Mouse (Mus musculus) G1E-ER4 (cell line): Measurements from ENCODE around the gene Itgb3. TPM values are rescaled to one million over a fixed set of nuclear protein-coding genes. Genes with fewer than 3 reads are reported as not detected.

ENCODE experiments used
- GATA1 ChIP-seq: IDR thresholded peaks from one replicate; pipeline ENCODE4 v1.8.0; 2012; ENCODE audit warnings: low read length, inconsistent platforms
- polyA plus RNA-seq: library from polyadenylated mRNA; stranded (reverse); fragments of >175 nt; gene quantifications from 2 replicates; pipeline ENCODE4 v1.2.3, GENCODE M21; 2012

The Itgb3 gene
- polyA plus RNA-seq, 1 experiment = 0.39 TPM

DNA sequence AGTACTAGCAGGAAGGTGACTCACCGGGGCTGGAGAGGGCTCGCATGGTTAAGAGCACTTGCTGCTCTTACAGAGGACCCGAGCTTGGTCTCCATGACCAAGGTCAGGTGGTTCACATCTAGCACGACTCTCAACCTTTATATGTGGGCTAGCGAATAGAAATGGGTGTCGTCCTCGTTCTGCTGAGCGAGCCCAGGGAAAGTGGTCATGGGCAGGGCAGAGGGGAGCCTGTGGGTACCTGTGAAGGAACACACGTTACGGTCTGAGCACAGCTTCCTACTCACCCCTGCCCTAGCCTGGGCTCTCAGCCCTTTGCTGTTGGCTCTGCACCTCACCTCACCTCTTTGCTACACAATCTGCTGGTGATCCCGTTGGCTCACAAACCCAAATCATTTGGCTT lies 54.8 kb downstream of the Itgb3 start:
- no peak for TF ChIP-seq GATA1

DNA sequence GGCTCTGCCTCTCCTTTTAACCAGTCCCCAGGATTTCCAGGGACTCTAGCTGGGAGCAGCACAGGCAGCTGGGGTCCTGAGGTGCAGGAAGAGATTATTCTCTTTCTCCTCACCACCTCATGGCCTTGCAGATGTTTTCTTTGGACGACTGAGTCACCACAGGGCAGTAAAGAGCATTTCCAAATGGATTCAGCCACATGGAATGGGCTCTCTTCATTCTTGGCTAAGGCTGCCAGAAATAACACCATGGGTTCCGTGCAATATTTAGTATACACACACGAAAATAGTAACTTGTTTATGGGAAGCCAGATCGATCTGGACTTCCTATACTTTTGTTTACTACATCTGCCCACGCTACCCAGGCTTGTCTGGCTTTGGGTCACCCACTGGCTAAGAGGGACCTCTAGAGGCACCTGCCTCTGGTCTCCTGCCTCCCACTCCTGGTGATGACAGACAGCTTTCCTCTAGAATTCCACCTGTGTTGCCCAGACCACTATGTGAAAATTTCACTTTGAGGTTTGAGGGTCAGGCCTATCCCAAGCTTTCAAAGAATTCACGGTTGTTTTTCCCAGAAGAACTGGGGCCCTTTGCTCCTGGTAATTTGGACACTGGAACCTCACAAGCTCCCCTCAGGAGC lies 55.6 kb downstream of the Itgb3 start:
- no peak for TF ChIP-seq GATA1

DNA sequence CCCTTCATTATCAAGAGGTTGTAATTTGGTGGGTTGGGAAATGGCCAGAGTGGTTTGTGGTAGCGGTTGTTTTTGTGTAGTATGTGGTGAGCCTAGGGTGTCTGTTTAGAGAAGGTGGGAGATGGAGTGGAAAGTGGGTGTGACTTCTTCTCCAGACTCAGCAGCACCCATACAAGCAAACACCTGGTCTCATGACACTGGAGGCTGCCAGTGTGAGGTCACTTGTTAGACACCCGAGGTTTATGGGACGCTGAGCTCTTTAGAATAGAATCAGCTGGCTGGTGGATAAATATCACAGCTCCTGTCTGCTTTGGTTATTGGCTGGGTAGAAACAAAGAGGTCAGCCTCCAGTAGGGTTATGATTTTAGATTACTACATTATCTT lies 56.1 kb downstream of the Itgb3 start:
- TF ChIP-seq GATA1 = no peak

DNA sequence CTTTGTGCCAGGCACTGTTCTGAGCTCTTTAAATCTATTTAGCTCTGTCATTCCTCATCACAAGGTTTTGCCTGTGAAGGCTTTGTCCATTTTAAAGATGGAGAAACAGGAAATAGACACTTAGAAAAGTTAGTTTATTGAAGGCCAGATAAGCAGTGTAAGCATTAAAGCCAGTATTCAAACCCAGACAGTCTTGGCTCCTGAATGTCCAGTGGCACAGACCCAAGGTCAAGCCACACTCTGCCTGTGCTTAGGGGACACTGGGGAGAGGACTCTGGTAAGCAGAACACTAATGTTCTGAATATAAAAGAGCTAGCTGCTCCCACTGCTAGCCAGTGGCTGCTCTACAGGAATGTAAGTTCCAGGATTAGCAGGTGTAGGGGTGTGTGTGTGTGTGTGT lies 56.6 kb downstream of the Itgb3 start:
- TF ChIP-seq GATA1 = no peak

DNA sequence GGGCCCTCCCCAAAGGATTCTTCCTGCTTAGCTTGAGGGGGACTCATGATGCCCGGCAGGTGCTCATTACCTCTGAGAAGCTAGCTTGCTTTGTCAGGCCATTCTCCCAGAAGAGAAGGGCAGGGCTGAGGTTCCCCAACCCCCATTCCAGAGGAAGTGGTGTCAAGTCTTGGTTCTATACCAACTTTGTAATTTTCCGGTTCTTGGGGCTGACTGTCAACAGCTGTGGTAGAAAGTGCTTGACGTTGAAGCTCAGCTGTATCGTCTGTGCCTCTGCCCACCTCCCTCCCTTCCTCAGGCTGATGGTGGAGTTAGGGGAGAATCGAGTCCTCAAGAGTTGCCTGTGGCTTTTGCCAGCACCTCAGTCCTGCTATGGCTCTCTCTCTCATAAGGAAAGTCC lies 59.6 kb downstream of the Itgb3 start:
- TF ChIP-seq GATA1 = no peak

DNA sequence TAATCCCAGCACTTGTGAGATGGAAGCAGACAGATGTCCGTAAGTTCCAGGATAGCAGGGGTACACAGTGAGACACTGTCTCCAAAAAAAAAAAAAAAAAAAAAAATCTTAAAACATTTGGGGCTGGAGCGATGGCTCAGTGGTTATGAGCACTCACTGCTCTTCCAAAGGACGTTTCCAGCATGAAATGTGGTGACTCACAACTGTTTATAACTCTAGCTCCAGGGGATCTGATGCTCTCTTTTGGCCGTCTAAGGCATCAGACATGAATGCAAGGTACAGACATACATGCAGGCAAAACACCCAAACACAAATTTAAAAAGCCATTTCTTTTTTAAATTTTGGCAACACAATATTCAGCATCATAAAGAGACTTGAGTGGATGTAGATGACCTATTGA lies 65.6 kb downstream of the Itgb3 start:
- no peak for TF ChIP-seq GATA1

DNA sequence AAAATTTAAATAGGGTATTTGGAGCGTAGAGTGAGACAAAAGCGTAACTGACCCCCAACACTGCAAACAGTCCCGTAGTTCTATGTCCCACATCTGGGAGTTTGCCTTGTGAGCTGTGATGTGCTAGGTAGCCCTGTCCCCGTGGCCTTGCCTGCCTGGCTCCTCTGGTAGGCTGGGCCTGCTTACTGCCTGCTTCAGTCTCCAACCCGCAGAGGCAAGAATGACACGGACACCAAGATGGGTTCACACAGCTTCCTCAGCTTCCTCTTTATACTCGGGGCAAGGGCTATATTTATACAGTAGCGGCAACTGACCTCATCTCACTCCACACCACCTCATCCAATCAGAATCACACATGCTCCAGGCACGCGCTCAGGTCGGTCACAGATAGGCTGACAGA lies 67.0 kb downstream of the Itgb3 start:
- TF ChIP-seq GATA1 = no peak

DNA sequence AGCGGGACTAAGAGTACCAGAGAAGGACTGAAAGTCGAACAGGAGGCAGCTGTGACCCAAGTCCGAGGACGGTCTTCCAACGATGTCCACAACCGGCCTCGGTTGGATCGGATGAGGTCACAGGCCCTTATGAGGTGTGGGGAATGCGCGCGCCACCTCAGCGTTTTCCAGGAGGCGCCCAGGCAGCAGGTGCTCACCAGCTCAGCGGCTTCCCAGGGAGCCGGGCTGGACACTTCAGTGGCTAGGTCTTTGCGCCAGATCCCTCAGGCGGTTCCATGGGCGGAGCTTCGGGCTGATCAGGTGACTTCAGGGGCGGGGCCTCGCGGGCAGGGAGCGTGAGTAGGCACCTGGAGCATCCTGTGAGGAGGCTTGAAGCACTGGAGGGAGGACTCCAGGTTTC lies 77.7 kb downstream of the Itgb3 start, which contains the start of gene Gm11639:
Gene Gm11639, plus strand, starts transcription at position 160 of the 400 bp plus-strand sequence.
- no peak for TF ChIP-seq GATA1

DNA sequence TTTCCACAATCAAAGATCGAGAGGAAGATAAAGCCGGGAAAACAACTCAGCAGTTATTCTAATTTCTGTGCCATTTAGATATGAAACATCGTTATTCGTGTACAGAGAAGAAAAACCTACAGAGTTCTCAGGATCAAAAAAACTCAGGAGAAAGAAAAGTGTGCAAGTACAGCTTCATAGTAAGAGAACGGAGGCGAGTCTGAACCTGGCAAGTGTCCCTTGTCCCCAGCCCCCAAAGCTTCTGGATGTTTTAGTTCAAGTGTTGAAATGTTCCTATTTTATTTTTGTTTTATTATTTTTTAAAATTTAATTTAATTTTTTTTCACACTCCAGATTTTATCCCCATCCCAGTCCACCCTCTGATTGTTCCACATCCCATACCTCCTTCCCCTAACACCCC lies 85.4 kb downstream of the Itgb3 start:
- TF ChIP-seq GATA1 = no peak

DNA sequence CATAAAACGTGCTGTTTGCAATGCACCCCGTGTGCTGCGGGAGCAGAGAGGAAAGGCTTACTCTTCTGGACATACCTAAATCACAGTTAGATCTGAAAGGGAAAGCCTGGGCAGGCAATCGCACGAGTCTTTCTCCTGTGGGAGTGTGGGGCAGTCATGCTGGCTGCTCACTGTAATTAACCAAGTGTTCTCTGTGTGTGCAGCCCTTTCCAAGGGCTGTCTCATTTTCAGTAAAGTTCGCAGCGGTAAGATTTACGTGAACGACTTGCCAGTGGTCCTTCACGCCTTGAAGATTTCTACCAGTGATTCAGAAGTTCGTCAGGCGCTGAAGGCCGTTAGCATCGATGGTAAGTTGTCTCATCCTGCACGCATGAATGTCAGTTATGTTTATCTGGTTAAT lies 96.3 kb downstream of the Itgb3 start:
- TF ChIP-seq GATA1 = no peak

DNA sequence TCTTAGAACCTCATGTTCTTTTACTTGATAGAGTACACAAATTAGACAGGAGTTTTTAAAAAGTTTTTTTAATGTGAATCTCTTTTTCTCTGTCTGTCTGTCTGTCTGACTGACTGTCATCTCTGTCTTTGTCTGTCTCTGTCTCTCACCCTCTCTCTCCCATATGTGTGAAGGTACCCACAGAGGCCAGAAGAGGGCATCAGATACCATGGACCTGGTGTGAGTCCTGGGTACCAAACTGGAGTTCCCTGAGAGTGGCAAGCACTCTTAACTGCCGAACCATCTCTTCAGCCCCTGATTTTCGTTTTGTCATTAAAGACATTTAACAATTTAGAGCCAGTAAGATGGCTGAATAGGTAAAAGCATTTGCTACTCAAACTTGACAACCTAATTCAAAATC lies 99.3 kb downstream of the Itgb3 start:
- no peak for TF ChIP-seq GATA1

Other genes with a start within 250 kb of the Itgb3 start
- gene Kansl1, start 139.1 kb upstream of the Itgb3 start, polyA plus RNA-seq = 134 and 156 TPM in 2 replicates
- gene Cdc27, start 57.4 kb upstream of the Itgb3 start, polyA plus RNA-seq = 6.3 and 7.0 TPM in 2 replicates
- gene Myl4, start 57.3 kb upstream of the Itgb3 start, polyA plus RNA-seq = 0.09 and 0.16 TPM in 2 replicates
- gene Gm11639, start 77.7 kb downstream of the Itgb3 start, polyA plus RNA-seq = not detected in 2 replicates